Mouse (Mus musculus) cerebellum, postnatal 14 days (tissue): ENCODE measurements around the gene Il10rb.

ENCODE experiments used
- DNase-seq, 2 experiments: peaks; one replicate each; pipeline ENCODE4 v3.0.0; 2021; ENCODE audit warnings: mixed read lengths in 2 of 2

The Il10rb gene

GRCm38 (mm10) chr16:91384221-91384620 is 21.7 kb upstream of the Il10rb start:
- no peak for DNase-seq

- no peak for DNase-seq
Observed at GRCm38 (mm10) chr16:91385621-91386020, 20.3 kb upstream of the Il10rb start.

GRCm38 (mm10) chr16:91386419-91387120 is 19.4 kb upstream of the Il10rb start:
- DNase-seq: no peak

GRCm38 (mm10) chr16:91387121-91387486 is 18.9 kb upstream of the Il10rb start:
- no peak for DNase-seq

GRCm38 (mm10) chr16:91390100-91390499 is 15.9 kb upstream of the Il10rb start:
- peak in 1 of 2 experiments; percentile 15 for DNase-seq

GRCm38 (mm10) chr16:91391421-91391820 is 14.5 kb upstream of the Il10rb start, which contains the start of gene Gm21970:
Gm21970 (plus strand) TSS chr16:91391721.
- DNase-seq: no peak

GRCm38 (mm10) chr16:91394826-91395410 is 11.0 kb upstream of the Il10rb start:
- no peak for DNase-seq

GRCm38 (mm10) chr16:91395633-91396392 is 10.2 kb upstream of the Il10rb start:
- DNase-seq: no peak

GRCm38 (mm10) chr16:91396844-91397537 is 9.0 kb upstream of the Il10rb start:
- no peak for DNase-seq

- DNase-seq: no peak
Observed at GRCm38 (mm10) chr16:91398030-91398429, 7.9 kb upstream of the Il10rb start.

GRCm38 (mm10) chr16:91398944-91399343 is 7.0 kb upstream of the Il10rb start:
- DNase-seq: no peak

- no peak for DNase-seq
Observed at GRCm38 (mm10) chr16:91401569-91402165, 4.3 kb upstream of the Il10rb start.

- DNase-seq: peak in 1 of 2 experiments; percentile 8
Observed at GRCm38 (mm10) chr16:91403784-91404183, 2.2 kb upstream of the Il10rb start.

- no peak for DNase-seq
Observed at GRCm38 (mm10) chr16:91404187-91404586, 1.8 kb upstream of the Il10rb start.

- DNase-seq: no peak
Observed at GRCm38 (mm10) chr16:91404828-91405577, 961 bp upstream of the Il10rb start.

- peak in 1 of 2 experiments; percentile 6 for DNase-seq
Observed at GRCm38 (mm10) chr16:91406585-91407220, 739 bp downstream of the Il10rb start.

- no peak for DNase-seq
Observed at GRCm38 (mm10) chr16:91413102-91413844, 7.3 kb downstream of the Il10rb start.

GRCm38 (mm10) chr16:91415391-91416189 is 9.6 kb downstream of the Il10rb start:
- DNase-seq: no peak

- no peak for DNase-seq
Observed at GRCm38 (mm10) chr16:91416357-91416756, 10.4 kb downstream of the Il10rb start.

- DNase-seq: no peak
Observed at GRCm38 (mm10) chr16:91416938-91417337, 11.0 kb downstream of the Il10rb start.
